Mouse (Mus musculus) fat pad, adult 2 months (tissue): ENCODE results near the gene Hcrtr1.

ENCODE experiments used
- DNase-seq: peaks from one replicate; pipeline ENCODE4 v3.0.0-alpha.2; 2011; ENCODE audit warnings: low read depth, low spot score; ENCODE audit errors: extremely low read depth

Hcrtr1 gene

GRCm38 (mm10) chr4:130168280-130169183 is 29.4 kb upstream of the Hcrtr1 start:
- no peak for DNase-seq

GRCm38 (mm10) chr4:130167814-130168213 is 28.7 kb upstream of the Hcrtr1 start:
- no peak for DNase-seq

- DNase-seq, result no peak
These were observed 28.2 kb upstream of the Hcrtr1 start for GRCm38 (mm10) chr4:130167321-130167720.

GRCm38 (mm10) chr4:130166592-130166991 is 27.4 kb upstream of the Hcrtr1 start:
- no peak for DNase-seq

- no peak for DNase-seq
These were observed 26.9 kb upstream of the Hcrtr1 start for GRCm38 (mm10) chr4:130166061-130166460.

GRCm38 (mm10) chr4:130164121-130164520 is 25.0 kb upstream of the Hcrtr1 start:
- DNase-seq, result no peak

GRCm38 (mm10) chr4:130163391-130163861 is 24.3 kb upstream of the Hcrtr1 start:
- DNase-seq, result no peak

- DNase-seq, result no peak
These were observed 22.2 kb upstream of the Hcrtr1 start for GRCm38 (mm10) chr4:130161349-130161748.

GRCm38 (mm10) chr4:130156812-130157371 is 17.7 kb upstream of the Hcrtr1 start:
- no peak for DNase-seq

GRCm38 (mm10) chr4:130154250-130154649 is 15.1 kb upstream of the Hcrtr1 start:
- no peak for DNase-seq

GRCm38 (mm10) chr4:130148405-130148804 is 9.2 kb upstream of the Hcrtr1 start:
- no peak for DNase-seq

GRCm38 (mm10) chr4:130141786-130142185 is 2.6 kb upstream of the Hcrtr1 start:
- DNase-seq, result peak; percentile 85

- DNase-seq, result peak; percentile 76
These were observed 1.8 kb upstream of the Hcrtr1 start for GRCm38 (mm10) chr4:130140992-130141402.

- no peak for DNase-seq
These were observed 532 bp downstream of the Hcrtr1 start for GRCm38 (mm10) chr4:130138441-130139213.

GRCm38 (mm10) chr4:130133399-130133798 is 5.8 kb downstream of the Hcrtr1 start:
- no peak for DNase-seq

- DNase-seq, result no peak
These were observed 7.6 kb downstream of the Hcrtr1 start for GRCm38 (mm10) chr4:130131448-130132105.

GRCm38 (mm10) chr4:130130641-130131350 is 8.4 kb downstream of the Hcrtr1 start:
- no peak for DNase-seq

- DNase-seq, result no peak
These were observed 9.1 kb downstream of the Hcrtr1 start for GRCm38 (mm10) chr4:130130082-130130481.

GRCm38 (mm10) chr4:130128907-130129306 is 10.3 kb downstream of the Hcrtr1 start:
- no peak for DNase-seq

- no peak for DNase-seq
These were observed 13.2 kb downstream of the Hcrtr1 start for GRCm38 (mm10) chr4:130125935-130126334.
